Mouse (Mus musculus) ES-Bruce4 (cell line): Measurements from ENCODE around the gene Itih5.

Experiments used
- CTCF ChIP-seq: IDR thresholded peaks from one replicate; pipeline ENCODE4 v1.8.1; 2011; ENCODE audit warnings: low read depth, low read length
- EP300 ChIP-seq: IDR thresholded peaks from 2 replicates; pipeline ENCODE4 v1.6.1; 2011; ENCODE audit warnings: low read depth, low read length; ENCODE audit not compliant: insufficient read depth

DNA sequence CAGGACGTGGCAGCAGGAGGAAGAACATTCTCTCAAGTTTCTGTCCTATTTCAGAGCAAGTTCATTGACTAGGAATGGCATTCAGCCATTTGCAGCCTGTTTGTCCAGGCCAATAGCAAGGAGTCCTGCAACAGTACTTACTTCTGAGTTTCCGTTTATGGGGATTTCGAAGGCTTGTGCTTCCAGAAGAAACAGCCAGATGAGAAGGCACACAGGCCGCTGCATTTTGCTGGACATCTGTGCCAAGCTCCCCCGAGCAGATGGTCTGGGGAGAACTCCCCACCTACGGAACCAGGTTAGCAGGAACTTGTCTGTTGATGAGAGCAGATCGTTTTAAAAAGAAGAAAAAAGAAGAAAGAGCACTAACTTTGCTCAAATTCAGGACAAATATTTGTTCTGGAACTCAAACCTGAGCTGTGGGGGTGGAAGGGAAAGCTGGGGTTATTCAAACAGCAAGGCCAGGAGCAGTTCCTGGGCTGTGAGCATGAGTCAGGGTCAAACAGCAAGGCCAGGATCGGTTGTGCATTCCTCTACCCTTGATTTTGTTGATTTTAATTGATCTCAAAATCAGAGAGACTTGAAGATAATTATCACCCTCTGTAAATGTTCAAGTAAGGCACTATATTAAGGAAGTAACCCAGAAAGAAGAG, 22.9 kb upstream of the Itih5 start:
- no peak for TF ChIP-seq EP300
- TF ChIP-seq CTCF = no peak
